Mouse (Mus musculus) hindbrain, embryonic 15.5 days (tissue): ENCODE data around the gene Pi4ka. TPM values are rescaled to one million over a fixed set of nuclear protein-coding genes. Genes with fewer than 3 reads are reported as not detected.
"Not testable (repeated sequence)": the region's sequence is repeated elsewhere in the genome, so short reads cannot be mapped to it uniquely, and the experiment has no call there.

Experiments
- ATAC-seq: fragments of 200-750 bp; cut with Nextera tagmentation; 2 replicates; pipeline ENCODE4 v1.8.0; 2017; ENCODE audit warnings: low read depth, moderate number of reproducible peaks, moderate TSS enrichment; ENCODE audit not compliant: low FRiP score
- H3K27ac ChIP-seq: fragments of 300-500 bp; sonication (generic); replicated peaks from 2 replicates; pipeline ENCODE4 v1.5.1; 2015; ENCODE audit warnings: mild to moderate bottlenecking, inconsistent platforms
- H3K27me3 ChIP-seq: fragments of 300-500 bp; sonication (generic); 2 replicates; pipeline ENCODE4 v1.6.1; 2015; ENCODE audit warnings: control low read depth, inconsistent platforms
- H3K36me3 ChIP-seq: fragments of 300-500 bp; sonication (generic); 2 replicates; pipeline ENCODE4 v1.6.1; 2015; ENCODE audit warnings: control low read depth, inconsistent platforms
- H3K4me1 ChIP-seq: fragments of 300-500 bp; sonication (generic); replicated peaks from 2 replicates; pipeline ENCODE4 v1.6.1; 2015; ENCODE audit warnings: control low read depth, inconsistent platforms
- H3K4me2 ChIP-seq: fragments of 300-500 bp; sonication (generic); 2 replicates; pipeline ENCODE4 v1.6.1; 2015; ENCODE audit warnings: moderate library complexity, mild to moderate bottlenecking, inconsistent platforms
- H3K4me3 ChIP-seq: fragments of 300-500 bp; sonication (generic); 2 replicates; pipeline ENCODE4 v1.5.1; 2015; ENCODE audit warnings: mild to moderate bottlenecking, inconsistent platforms
- H3K9ac ChIP-seq: fragments of 300-500 bp; sonication (generic); 2 replicates; pipeline ENCODE4 v1.6.1; 2015; ENCODE audit warnings: inconsistent platforms
- H3K9me3 ChIP-seq: fragments of 300-500 bp; sonication (generic); 2 replicates; pipeline ENCODE4 v1.6.1; 2016; ENCODE audit warnings: control low read depth, inconsistent platforms
- WGBS: fragments of 180-500 bp; shearing (Covaris S2); methylation state at CpG from one replicate; pipeline ENCODE4 v1.1.7; 2015; 5-methylcytosine and 5-hydroxymethylcytosine counted together
- polyA plus RNA-seq: library from polyadenylated mRNA; unstranded; fragments of >200 nt; fragmentation: Nextera tagmentation; extraction: Ambion mirVana; gene quantifications from 2 replicates; pipeline ENCODE4 v1.2.1, GENCODE M21; 2015

The Pi4ka gene
- polyA plus RNA-seq, 1 experiment from 2014 or later = 69.7 TPM

DNA sequence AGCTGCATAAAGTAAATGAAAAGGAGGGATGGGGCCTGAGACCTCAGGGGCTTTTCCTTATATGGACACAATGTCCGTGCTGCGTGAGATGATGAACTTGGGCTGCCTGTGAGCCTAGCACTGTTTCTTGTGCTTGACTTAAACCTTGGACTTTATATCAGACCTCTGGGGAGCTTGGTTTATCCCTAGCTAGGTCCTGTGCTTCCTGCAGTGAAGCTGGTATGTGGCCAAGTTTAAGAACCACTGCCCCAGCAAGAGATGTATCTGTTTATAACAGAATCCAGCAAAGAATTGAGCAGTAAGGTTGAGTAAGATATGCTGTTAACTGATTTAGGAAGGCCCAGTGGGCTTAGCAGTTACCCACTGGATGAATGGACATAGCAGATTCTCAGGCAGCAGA lies 166.7 kb downstream of the Pi4ka start:
- no peak overlapping the region for H3K4me3 ChIP-seq
- no peak overlapping the region for H3K27ac ChIP-seq
- H3K4me2 ChIP-seq = no peak overlapping the region
- no peaks in the 10 kb centered on the region for H3K27me3 ChIP-seq
- no peaks in the 10 kb centered on the region for H3K9me3 ChIP-seq
- H3K9ac ChIP-seq = no peak overlapping the region
- peaks cover 53% of the 10 kb centered on the region for H3K4me1 ChIP-seq
- no peak for ATAC-seq
- WGBS = 84% methylated on average over 2 of the region's 2 CpGs
- no peaks in the 10 kb centered on the region for H3K36me3 ChIP-seq

DNA sequence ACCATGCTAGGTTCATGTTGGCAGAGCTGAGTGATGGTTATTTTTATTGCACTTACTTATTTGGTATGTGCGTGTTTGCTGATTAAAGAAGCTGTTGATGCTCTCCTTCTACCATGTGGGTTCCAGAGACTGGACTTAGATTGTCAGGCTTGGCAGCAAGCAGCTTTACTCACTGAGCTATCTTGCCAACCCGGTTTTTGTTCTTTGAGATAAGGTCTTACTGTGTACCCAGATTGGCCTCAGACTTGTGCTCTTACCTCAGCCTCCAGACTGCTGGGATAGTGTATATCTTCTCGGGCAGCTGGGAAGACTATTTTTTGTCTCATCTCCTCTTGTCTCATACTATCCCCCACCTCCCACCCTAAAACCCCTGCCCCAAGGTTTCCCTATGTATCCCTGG lies 168.5 kb downstream of the Pi4ka start:
- Histone ChIP-seq H3K9me3 (no peaks in the 10 kb centered on the region), H3K36me3 (no peaks in the 10 kb centered on the region), H3K27ac (no peak overlapping the region), H3K4me3 (no peak overlapping the region), H3K27me3 (no peaks in the 10 kb centered on the region), H3K9ac (no peak overlapping the region), H3K4me2 (no peak overlapping the region), H3K4me1 (peaks cover 60% of the 10 kb centered on the region)
- 90% methylated on average over 3 of the region's 3 CpGs for WGBS
- ATAC-seq = no peak

DNA sequence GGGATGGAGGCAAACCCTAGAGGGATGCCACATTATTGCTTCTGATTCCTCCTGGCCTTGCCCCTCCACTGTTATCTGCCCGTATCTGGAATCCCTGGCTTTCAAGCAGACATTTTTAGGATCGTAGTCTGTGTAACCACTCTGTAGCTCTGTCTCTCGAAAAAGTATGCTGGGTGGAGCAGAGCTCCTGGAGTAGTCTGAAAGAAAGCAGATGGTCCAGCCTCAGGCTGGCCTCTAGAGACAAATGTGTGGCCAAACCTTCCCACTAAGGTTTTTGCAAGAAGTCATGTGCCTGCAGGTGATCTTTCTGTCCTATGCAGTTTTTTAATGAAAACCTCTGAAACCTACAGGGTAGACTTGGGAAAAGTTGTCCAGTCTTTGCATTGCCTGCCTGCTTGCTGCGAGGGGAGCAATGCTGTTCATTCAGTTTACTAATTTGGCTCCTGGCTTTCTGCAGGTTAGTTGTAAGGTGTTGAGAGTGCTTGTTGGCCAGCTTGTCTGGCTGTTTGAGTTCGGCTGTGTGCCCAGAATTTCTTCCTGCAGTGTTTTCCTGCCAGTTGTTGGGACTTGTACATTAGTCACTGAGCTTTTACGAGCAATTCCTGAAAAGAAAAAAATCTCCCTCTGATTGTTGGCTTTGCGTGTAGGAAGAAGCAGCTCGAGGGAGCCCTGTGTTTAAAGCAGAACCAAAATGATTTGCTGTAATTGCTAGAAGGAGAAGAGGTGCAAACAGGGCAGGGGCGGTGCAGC lies 171.0 kb downstream of the Pi4ka start:
- Histone ChIP-seq H3K27me3 (no peaks in the 10 kb centered on the region), H3K9ac (peak overlapping the region; percentile 91), H3K4me2 (peak overlapping the region; percentile 81), H3K4me3 (peak overlapping the region; percentile 83), H3K36me3 (no peaks in the 10 kb centered on the region), H3K9me3 (no peaks in the 10 kb centered on the region), H3K4me1 (peaks cover 56% of the 10 kb centered on the region), H3K27ac (0 out of 2 replicates have a peak overlapping the region, but pooled peaks have one; percentile 95)
- ATAC-seq = no peak
- 38% methylated on average over 9 of the region's 9 CpGs for WGBS

DNA sequence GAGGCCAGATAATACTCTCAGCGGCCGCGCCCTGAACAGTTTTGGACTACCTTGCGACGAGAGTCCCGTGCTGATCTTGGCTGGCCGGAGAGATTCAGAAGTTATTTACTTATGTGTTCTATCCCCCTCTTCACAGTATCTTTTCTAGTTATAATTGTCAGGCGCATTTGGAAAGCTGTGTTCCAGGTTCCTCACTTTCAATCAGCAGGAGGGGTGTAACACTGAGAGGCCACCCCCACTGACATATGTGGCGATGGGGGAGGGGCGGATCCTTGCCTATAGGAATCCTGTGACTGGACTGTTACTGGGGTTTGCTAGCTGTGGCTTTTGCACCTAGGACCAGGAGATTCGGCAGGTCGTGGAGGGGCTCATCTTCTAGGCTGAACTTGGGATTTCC lies 171.6 kb downstream of the Pi4ka start:
- peak overlapping the region; percentile 91 for H3K9ac ChIP-seq
- WGBS = 1% methylated on average over 12 of the region's 12 CpGs

DNA sequence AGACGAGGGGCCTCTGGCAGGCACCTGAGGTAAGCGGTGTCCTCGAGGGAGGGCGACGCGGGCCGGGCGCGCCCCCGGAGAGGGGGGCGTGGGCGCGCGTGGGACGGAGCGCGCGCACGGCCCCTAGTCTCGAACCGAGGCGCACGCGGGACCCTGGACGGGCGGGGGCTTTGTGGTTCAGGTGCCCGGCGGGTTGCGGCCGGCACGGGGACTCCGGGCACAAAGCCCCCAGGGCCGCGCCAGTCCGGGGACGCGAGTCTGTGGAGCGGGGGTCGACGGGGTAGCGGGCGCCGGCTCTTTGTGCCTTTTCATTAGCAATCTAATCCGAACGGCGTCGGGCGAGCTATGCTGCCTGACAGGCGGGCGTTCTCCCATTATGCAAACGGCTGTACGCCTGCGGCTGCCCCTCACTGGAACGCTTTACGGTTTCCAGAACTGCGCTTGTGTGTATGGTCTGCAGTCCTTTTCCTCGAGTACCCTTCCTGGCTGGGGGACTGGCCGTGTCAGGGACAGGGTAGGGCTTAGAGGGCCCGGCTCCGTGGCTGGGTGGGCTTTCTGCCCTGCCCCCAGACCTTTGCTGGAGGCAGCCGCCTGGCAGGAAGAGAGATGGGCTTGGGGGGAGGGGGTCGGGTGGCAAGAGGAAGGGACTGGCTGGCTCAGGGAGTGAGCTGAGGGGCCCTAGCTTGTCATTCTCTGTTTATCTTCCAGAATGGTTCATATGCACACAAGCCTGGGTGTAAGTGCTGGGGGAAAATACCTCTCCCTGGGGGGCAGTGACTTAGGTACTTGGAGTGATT lies 172.2 kb downstream of the Pi4ka start:
- Histone ChIP-seq H3K27me3 (no peaks in the 10 kb centered on the region), H3K4me1 (peaks cover 45% of the 10 kb centered on the region), H3K36me3 (no peaks in the 10 kb centered on the region), H3K4me2 (peak overlapping the region; percentile 81), H3K9ac (peak overlapping the region; percentile 91), H3K27ac (peak overlapping the region; percentile 95), H3K9me3 (no peaks in the 10 kb centered on the region), H3K4me3 (peak overlapping the region; percentile 83)
- WGBS = under 1% methylated on average over 56 of the region's 62 CpGs
- ATAC-seq = peak; percentile 74

More for the DNA sequence above, 171.6 kb downstream of the Pi4ka start:
- Histone ChIP-seq H3K4me3 (peak overlapping the region; percentile 83), H3K4me2 (peak overlapping the region; percentile 81), H3K4me1 (peaks cover 51% of the 10 kb centered on the region), H3K27ac (peak overlapping the region; percentile 95), H3K9me3 (no peaks in the 10 kb centered on the region), H3K36me3 (no peaks in the 10 kb centered on the region), H3K27me3 (no peaks in the 10 kb centered on the region)
- ATAC-seq = no peak; the same call in 1 of the 2 replicates

DNA sequence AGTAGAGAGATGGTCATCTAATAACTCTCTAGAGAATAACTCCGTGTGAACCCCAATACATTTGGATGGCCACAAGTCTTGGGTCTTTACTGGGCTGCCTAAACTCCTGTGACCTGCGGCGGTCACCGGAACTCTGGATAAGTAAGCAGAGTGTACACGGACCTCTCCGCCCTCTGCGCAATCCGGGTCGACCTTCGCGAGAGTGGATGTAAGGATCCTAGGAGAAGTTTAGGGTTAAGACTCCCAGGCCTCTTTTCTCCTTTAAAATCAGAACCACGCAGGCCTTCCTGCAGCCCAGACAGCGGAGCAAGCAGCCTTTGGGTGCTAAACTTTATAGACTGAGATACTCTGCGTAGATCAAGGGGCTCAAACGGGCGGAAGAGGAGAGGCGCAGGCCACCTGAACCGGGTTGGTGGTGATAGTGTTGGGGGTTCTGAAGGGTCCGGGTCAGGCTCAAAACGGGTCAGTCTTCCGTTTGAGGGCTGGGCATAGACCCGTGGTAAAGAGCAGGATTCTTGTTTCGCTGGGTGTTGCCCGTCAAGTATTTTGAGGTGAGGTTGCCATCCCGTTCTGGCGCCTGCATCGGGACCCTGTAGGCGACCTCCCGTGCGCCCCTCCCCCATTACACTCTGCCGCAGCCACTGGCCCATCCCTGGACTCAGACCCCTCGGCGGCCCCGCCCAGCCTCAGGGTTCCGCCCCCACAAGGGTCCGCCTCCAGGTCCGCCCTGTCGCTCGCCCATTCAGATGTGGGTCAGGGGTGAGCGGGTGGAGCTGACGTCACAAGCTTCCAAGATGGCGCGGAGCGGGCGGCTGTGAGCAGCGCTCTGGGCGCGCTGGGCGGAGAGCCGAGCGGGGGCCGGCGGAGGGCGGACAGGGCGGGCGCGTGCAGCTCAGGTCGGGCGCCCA lies 173.1 kb downstream of the Pi4ka start, which contains the start of gene Hic2:
Gene Hic2, plus strand, starts transcription at position 779 of the 908 bp plus-strand sequence.
- no peaks in the 10 kb centered on the region for H3K27me3 ChIP-seq
- no peaks in the 10 kb centered on the region for H3K36me3 ChIP-seq
- H3K4me3 ChIP-seq = peak within 1 kb of the TSS; percentile 83
- under 1% methylated on average over 59 of the region's 59 CpGs for WGBS
- peak within 1 kb of the TSS; percentile 91 for H3K9ac ChIP-seq
- peak within 1 kb of the TSS; percentile 81 for H3K4me2 ChIP-seq
- peak within 1 kb of the TSS; percentile 95 for H3K27ac ChIP-seq
- peak; percentile 95 for ATAC-seq
- H3K9me3 ChIP-seq = no peaks in the 10 kb centered on the region
- peaks cover 37% of the 10 kb centered on the region for H3K4me1 ChIP-seq

DNA sequence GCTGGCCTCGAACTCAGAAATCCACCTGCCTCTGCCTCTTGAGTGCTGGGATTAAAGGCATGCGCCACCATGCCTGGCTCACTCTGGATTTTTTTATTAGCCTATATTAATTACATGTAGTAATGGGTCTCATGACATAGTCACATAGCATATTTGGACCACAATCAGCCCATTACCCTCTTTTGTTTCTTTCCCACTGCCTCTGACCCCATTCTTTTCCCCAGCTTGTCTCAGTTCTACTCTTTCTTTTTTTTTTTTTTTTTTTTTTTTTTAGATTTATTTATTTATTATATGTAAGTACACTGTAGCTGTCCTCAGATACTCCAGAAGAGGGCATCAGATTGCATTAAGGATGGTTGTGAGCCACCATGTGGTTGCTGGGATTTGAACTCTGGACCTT lies 174.6 kb downstream of the Pi4ka start:
- H3K9me3 ChIP-seq, ATAC-seq, H3K9ac ChIP-seq, H3K27ac ChIP-seq, H3K36me3 ChIP-seq, H3K4me2 ChIP-seq, H3K4me3 ChIP-seq, H3K27me3 ChIP-seq: not testable (repeated sequence)
- WGBS = 90% methylated on average over 2 of the region's 2 CpGs
- H3K4me1 ChIP-seq = peaks cover 30% of the 10 kb centered on the region

Other genes with a start within 250 kb of the Pi4ka start
- 281 and 286 TPM in 2 replicates for gene Ube2l3, start 203.7 kb downstream of the Pi4ka start, polyA plus RNA-seq
- 1.8 and 1.9 TPM in 2 replicates for gene Rimbp3, start 197.7 kb downstream of the Pi4ka start, polyA plus RNA-seq
- 7.3 and 7.5 TPM in 2 replicates for gene Hic2, start 172.7 kb downstream of the Pi4ka start, polyA plus RNA-seq
- gene Tmem191c, start 130.2 kb downstream of the Pi4ka start, polyA plus RNA-seq = 75.2 and 81.9 TPM in 2 replicates
- gene Serpind1, start 74.9 kb downstream of the Pi4ka start, polyA plus RNA-seq = 3.6 and 4.4 TPM in 2 replicates
- 22.4 and 23.4 TPM in 2 replicates for gene Snap29, start 328 bp downstream of the Pi4ka start, polyA plus RNA-seq
- gene Crkl, start 45.7 kb upstream of the Pi4ka start, polyA plus RNA-seq = 79.6 and 85.2 TPM in 2 replicates
- 11.7 and 13.3 TPM in 2 replicates for gene Aifm3, start 83.3 kb upstream of the Pi4ka start, polyA plus RNA-seq
- 134 and 136 TPM in 2 replicates for gene Lztr1, start 102.4 kb upstream of the Pi4ka start, polyA plus RNA-seq
- 61.8 and 64.5 TPM in 2 replicates for gene Thap7, start 124.8 kb upstream of the Pi4ka start, polyA plus RNA-seq
- gene Lrrc74b, start 154.9 kb upstream of the Pi4ka start, polyA plus RNA-seq = 0.79 and 0.85 TPM in 2 replicates
- gene P2rx6, start 155.6 kb upstream of the Pi4ka start, polyA plus RNA-seq = 2.1 and 3.3 TPM in 2 replicates
- gene Slc7a4, start 176.9 kb upstream of the Pi4ka start, polyA plus RNA-seq = 43.3 and 46.5 TPM in 2 replicates
- gene Smpd4, start 213.0 kb upstream of the Pi4ka start, polyA plus RNA-seq = 25.1 and 30.7 TPM in 2 replicates
- gene Ccdc74a, start 240.2 kb upstream of the Pi4ka start, polyA plus RNA-seq = 13.4 and 14.0 TPM in 2 replicates